Mouse (Mus musculus): ENCODE measurements at regions not wholly inside any gene's neighbourhood (a gene's known extent, or its start where the extent isn't known, plus 50 kb on each side); places are given as distances from the start of the nearest gene placed in this dataset. TPM values are rescaled to one million over a fixed set of nuclear protein-coding genes. Genes with fewer than 3 reads are reported as not detected.

DNA sequence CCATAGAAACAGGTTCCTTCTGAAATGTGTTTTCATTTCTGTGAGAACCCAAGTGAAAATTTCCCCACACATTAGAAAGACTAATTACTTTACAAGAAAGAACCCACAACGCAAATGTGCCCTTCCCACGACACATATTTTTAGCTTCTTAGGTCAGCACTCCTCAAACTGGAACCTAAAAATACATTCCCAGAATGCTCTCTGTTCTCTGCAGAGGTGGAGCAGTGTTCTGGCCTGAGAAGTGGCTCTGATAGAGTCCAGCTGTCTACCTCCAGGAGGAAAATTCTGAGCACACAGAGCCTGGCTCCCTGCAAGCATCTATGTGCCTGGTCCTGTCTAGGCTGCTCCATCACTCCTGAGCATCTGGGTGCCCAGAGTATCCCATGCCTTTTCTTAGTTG is 184.3 kb upstream of the BB014433 start:
- ATAC-seq (ENCODE audit: low FRiP score) = no peak
- Histone ChIP-seq H3K9ac (no peak overlapping the region), H3K27me3 (no peaks in the 10 kb centered on the region), H3K27ac (no peak overlapping the region), H3K4me1 (no peaks in the 10 kb centered on the region), H3K36me3 (replicated peaks) (no peaks in the 10 kb centered on the region), H3K9me3 (no peaks in the 10 kb centered on the region), H3K4me3 (replicated peaks) (no peak overlapping the region), H3K4me2 (no peak overlapping the region)
- 84% methylated on average over 2 of the region's 2 CpGs for WGBS

DNA sequence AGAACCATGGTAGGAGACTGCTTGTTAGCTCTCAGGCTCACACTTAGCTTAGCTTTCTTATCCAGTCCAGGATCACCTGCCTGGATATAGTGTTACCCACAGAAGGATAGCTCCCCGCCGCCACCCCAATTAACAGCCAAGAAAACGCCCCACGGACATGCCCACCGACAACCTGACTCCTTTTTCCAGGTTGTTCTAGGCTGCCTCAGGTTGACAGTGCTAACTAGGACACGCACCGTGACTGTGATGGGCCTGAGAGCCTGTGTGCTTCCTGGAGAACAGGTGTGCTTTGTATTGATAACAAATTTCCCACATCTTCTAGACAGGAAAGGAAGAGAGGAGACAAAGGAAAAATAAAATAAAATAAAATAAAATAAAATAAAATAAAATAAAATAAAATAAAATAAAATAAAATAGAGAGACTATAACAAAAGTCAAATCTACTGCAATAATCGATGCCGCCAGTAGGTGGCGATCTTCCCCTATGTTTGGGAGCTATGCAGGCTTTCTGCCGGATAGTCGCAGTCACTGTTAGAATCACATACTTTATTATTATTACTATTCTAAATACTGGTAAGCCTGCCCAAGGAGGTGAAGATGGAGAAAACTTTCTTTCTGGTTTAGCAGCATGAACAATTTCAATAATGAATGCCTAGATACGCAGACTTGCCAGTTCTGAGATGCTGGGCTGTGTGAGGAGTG is 175.5 kb upstream of the BB014433 start:
- Histone ChIP-seq H3K27ac (no peak overlapping the region), H3K9me3 (no peaks in the 10 kb centered on the region), H3K27me3 (no peaks in the 10 kb centered on the region), H3K4me2 (no peak overlapping the region), H3K4me3 (replicated peaks) (no peak overlapping the region), H3K9ac (no peak overlapping the region), H3K4me1 (no peaks in the 10 kb centered on the region), H3K36me3 (replicated peaks) (no peaks in the 10 kb centered on the region)
- 40% methylated on average over 13 of the region's 13 CpGs for WGBS
- ATAC-seq (ENCODE audit: low FRiP score) = peak; percentile 64

- H3K27ac ChIP-seq = no peak overlapping the region
- no peaks in the 10 kb centered on the region for H3K36me3 ChIP-seq (replicated peaks)
- H3K4me3 ChIP-seq (replicated peaks) = no peak overlapping the region
- no peak overlapping the region for H3K4me2 ChIP-seq
- H3K9me3 ChIP-seq = no peaks in the 10 kb centered on the region
- H3K9ac ChIP-seq = no peak overlapping the region
- H3K4me1 ChIP-seq = no peaks in the 10 kb centered on the region
- no peaks in the 10 kb centered on the region for H3K27me3 ChIP-seq
- ATAC-seq (ENCODE audit: low FRiP score) = no peak
- WGBS = 70% methylated on average over 6 of the region's 6 CpGs
Measured at GRCm38 (mm10) chr8:15209856-15210521, 164.1 kb upstream of the BB014433 start.

- Histone ChIP-seq H3K4me2 (no peak overlapping the region), H3K27ac (no peak overlapping the region), H3K9me3 (no peaks in the 10 kb centered on the region), H3K27me3 (no peaks in the 10 kb centered on the region), H3K4me1 (no peaks in the 10 kb centered on the region), H3K4me3 (replicated peaks) (no peak overlapping the region), H3K9ac (no peak overlapping the region), H3K36me3 (replicated peaks) (no peaks in the 10 kb centered on the region)
- 92% methylated on average over 6 of the region's 6 CpGs for WGBS
- no peak for ATAC-seq (ENCODE audit: low FRiP score)
Measured at GRCm38 (mm10) chr8:15201556-15201955, 155.7 kb upstream of the BB014433 start.

DNA sequence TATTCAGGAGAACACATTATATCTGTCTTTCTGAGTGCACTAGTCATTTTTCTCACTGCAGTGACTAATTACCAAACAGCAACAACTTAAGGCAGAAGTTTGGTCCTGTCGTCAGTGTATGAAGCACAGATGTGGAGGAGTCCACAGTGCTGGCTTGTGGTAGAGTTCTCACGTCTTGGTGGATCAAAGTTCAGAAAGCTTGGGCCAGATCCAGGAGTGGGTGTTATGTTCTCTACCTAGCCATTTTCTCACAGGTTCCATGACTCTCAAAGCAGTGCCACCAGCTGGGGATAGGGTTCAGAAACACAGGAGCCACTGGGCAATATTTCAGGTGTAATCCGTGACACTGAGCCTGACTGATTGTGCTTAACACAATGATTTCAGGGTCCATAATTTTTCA is 144.8 kb upstream of the BB014433 start:
- Histone ChIP-seq H3K9me3 (no peaks in the 10 kb centered on the region), H3K27me3 (no peaks in the 10 kb centered on the region), H3K4me1 (peaks cover 7% of the 10 kb centered on the region), H3K36me3 (replicated peaks) (no peaks in the 10 kb centered on the region), H3K4me2 (no peak overlapping the region), H3K9ac (no peak overlapping the region), H3K27ac (no peak overlapping the region), H3K4me3 (replicated peaks) (no peak overlapping the region)
- no peak for ATAC-seq (ENCODE audit: low FRiP score)
- WGBS = 88% methylated on average over 3 of the region's 3 CpGs

- peak; percentile 55; the same call in 1 of the 2 replicates for ATAC-seq (ENCODE audit: low FRiP score)
- 27% methylated on average over 10 of the region's 10 CpGs for WGBS
- Histone ChIP-seq H3K27me3 (no peaks in the 10 kb centered on the region), H3K4me3 (replicated peaks) (no peak overlapping the region), H3K4me1 (peaks cover 7% of the 10 kb centered on the region), H3K4me2 (no peak overlapping the region), H3K36me3 (replicated peaks) (no peaks in the 10 kb centered on the region), H3K9me3 (no peaks in the 10 kb centered on the region), H3K9ac (no peak overlapping the region), H3K27ac (no peak overlapping the region)
Measured at GRCm38 (mm10) chr8:15189079-15189612, 143.3 kb upstream of the BB014433 start.

Small RNA genes lying in the stretch of these regions (microRNA-seq; reads per million reads assigned to microRNA genes)
- gene Gm25255 = not detected
- gene Gm25871 = not detected

Data from forebrain, embryonic 12.5 days (tissue).